Mouse (Mus musculus) skeletal muscle tissue, postnatal 0 days (tissue): ENCODE measurements around the gene Rpl3l. TPM values are rescaled to one million over a fixed set of nuclear protein-coding genes. Genes with fewer than 3 reads are reported as not detected.

Experiments used
- polyA plus RNA-seq: library from polyadenylated mRNA; unstranded; fragments of >200 nt; fragmentation: Nextera tagmentation; extraction: Ambion mirVana; gene quantifications from 2 replicates; pipeline ENCODE4 v1.2.1, GENCODE M21; 2015

Gene Rpl3l
- polyA plus RNA-seq = 47.3 and 64.3 TPM in 2 replicates

DNA sequence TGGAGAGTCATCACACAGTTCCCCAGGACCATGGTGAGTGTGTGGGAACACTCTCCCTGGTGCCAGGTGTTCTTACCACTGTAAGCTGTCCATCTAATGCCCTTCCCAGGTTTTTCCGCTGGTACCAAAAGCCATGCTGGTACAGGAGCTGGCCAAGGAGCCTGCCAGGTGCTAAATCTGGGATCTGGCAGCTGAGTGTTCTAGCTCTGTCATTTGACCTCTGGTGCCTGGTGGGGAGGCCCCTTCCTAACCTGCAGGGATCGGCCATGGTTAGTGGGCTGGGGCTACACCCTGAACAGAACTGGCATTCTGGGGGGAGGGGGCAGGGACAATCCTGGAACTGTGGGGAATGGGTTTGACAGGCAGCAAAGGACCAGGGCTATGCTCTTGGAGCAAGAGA, at the start of gene Rpl3l:
Rpl3l (plus strand) TSS at position 203 of the 400 bp plus-strand sequence.

GRCm38 (mm10) chr17:24689251-24690081, 38.2 kb upstream of the Rpl3l start, which contains the start of gene Syngr3:
Syngr3 (minus strand) TSS chr17:24689955.

GRCm38 (mm10) chr17:24696011-24696697, 31.5 kb upstream of the Rpl3l start, which contains the start of the genes Gfer and Noxo1:
Gfer (minus strand) TSS chr17:24696156.
Noxo1 (plus strand) TSS chr17:24696234.

DNA sequence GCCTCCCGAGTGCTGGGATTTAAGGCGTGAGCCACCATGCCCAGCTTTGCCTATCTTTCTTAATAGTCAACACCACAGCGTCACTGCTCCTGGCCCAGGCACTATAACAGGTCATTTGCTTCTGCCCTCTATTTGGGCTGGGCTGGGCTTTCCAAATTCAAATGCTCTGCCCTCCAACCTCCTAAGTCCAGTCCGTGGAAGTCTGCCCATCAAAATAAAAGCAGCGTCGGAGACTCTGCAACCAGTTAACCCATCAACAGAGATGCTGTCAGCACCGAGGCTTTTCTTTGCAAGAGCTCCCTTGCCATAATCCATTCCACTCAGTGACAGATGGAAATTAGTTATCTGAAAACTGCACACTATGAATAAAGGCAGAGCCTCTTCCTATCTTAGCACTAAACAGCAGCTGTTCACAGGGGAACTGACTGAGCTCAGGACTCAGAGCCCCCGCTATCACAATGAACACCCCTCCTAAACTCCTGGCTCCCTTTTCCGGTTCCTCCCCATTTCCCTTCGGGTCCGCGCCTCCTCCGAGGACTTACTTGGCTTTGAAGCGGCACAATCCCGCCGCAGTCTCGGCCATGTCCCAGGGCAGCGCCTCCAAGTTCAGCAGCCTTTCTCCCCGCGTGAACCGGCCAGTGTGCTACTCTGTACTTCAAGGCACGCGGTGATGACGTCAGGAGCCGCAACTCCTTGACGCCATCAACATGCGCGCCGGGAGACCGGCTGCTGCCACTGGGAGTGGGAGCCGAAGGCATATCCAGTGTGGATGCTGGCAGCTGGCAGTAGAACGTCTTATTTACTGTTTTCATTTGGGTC, 20.4 kb upstream of the Rpl3l start, which contains the start of gene Tbl3:
Tbl3 (minus strand) TSS at position 679 of the 819 bp plus-strand sequence.

DNA sequence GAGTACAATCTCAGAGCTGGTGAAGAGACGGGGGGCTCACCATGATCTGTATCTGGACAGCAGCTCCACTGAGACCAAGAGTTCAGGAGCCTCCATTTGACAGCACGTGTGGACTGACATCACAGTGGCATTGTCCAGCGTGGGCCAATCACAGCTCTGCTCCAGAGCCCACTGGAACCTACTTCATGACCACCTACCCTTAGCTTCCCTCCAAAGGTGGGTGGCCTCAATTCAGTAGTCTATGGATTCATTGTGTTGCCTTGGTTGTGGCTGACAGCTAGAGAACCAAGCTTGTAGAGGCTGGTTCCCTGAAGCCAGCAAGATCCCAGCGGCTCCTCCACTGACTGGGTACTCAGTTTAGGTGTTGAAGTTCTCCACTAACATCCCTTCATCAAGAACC, 9.7 kb upstream of the Rpl3l start, which contains the start of the genes Rnf151 and Rps2:
Rnf151 (minus strand) TSS at position 121 of the 400 bp plus-strand sequence.
Rps2 (plus strand) TSS at position 174 of the 400 bp plus-strand sequence.

DNA sequence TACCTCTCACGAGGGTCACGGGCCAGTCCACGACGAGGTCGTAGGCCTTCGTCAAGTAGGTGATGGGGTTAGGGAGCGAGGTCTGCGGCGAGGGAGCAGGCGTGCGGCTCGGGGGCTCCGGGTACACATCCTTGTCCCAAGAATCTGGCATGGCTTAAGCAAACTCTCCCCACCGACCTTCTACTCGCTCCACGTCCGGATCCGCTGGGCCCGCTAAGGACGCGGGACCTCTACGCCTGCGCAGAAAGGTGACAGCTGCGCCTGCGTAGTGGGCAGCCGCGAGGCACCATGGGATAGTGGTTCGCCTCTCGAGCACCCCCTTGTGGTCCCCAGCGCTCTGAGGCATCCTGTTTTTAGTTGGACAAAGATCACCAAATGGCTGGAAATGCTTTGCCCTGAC, 3.4 kb upstream of the Rpl3l start, which contains the start of gene Ndufb10:
Ndufb10 (minus strand) TSS at position 295 of the 400 bp plus-strand sequence.

GRCm38 (mm10) chr17:24736330-24737051, 8.9 kb downstream of the Rpl3l start, which contains the start of gene Msrb1:
Msrb1 (plus strand) TSS chr17:24736642.

GRCm38 (mm10) chr17:24752415-24753394, 25.1 kb downstream of the Rpl3l start, which contains the start of gene Hs3st6:
Hs3st6 (plus strand) TSS chr17:24752988.

Other genes starting within 250 kb of the Rpl3l start
- gene Mlst8, start 248.7 kb upstream of the Rpl3l start, polyA plus RNA-seq = 8.4 and 8.8 TPM in 2 replicates
- gene Caskin1, start 239.2 kb upstream of the Rpl3l start, polyA plus RNA-seq = 0.29 and 0.34 TPM in 2 replicates
- 43.2 and 46.8 TPM in 2 replicates for gene Traf7, start 199.9 kb upstream of the Rpl3l start, polyA plus RNA-seq
- 0.39 and 0.69 TPM in 2 replicates for gene Rab26, start 193.6 kb upstream of the Rpl3l start, polyA plus RNA-seq
- 12.6 TPM in 2 replicates for gene Pkd1, start 178.0 kb upstream of the Rpl3l start, polyA plus RNA-seq
- gene Tsc2, start 95.2 kb upstream of the Rpl3l start, polyA plus RNA-seq = 25.6 and 31.9 TPM in 2 replicates
- gene Nthl1, start 95.1 kb upstream of the Rpl3l start, polyA plus RNA-seq = 11.1 TPM in 2 replicates
- gene Slc9a3r2, start 77.5 kb upstream of the Rpl3l start, polyA plus RNA-seq = 38.9 and 45.6 TPM in 2 replicates
- not detected in 2 replicates for gene Npw, start 69.4 kb upstream of the Rpl3l start, polyA plus RNA-seq
- 9.0 and 11.7 TPM in 2 replicates for gene Zfp598, start 58.1 kb upstream of the Rpl3l start, polyA plus RNA-seq
- 0.11 TPM in 1 of 2 replicates, not detected in the other for gene Syngr3, start 37.9 kb upstream of the Rpl3l start, polyA plus RNA-seq
- gene Gfer, start 31.7 kb upstream of the Rpl3l start, polyA plus RNA-seq = 33.2 and 39.3 TPM in 2 replicates
- gene Noxo1, start 31.6 kb upstream of the Rpl3l start, polyA plus RNA-seq = 1.1 and 1.8 TPM in 2 replicates
- gene Tbl3, start 20.2 kb upstream of the Rpl3l start, polyA plus RNA-seq = 22.5 and 25.2 TPM in 2 replicates
- not detected in 2 replicates for gene Rnf151, start 9.8 kb upstream of the Rpl3l start, polyA plus RNA-seq
- gene Rps2, start 9.7 kb upstream of the Rpl3l start, polyA plus RNA-seq = 829 and 862 TPM in 2 replicates
- 707 and 733 TPM in 2 replicates for gene Ndufb10, start 3.3 kb upstream of the Rpl3l start, polyA plus RNA-seq
- gene Msrb1, start 8.8 kb downstream of the Rpl3l start, polyA plus RNA-seq = 52.7 and 59.6 TPM in 2 replicates
- gene Hs3st6, start 25.2 kb downstream of the Rpl3l start, polyA plus RNA-seq = 0.51 TPM in 1 of 2 replicates, not detected in the other
- gene Meiob, start 76.5 kb downstream of the Rpl3l start, polyA plus RNA-seq = not detected in 2 replicates
- 71.4 and 75.0 TPM in 2 replicates for gene Hagh, start 112.3 kb downstream of the Rpl3l start, polyA plus RNA-seq
- gene Fahd1, start 122.5 kb downstream of the Rpl3l start, polyA plus RNA-seq = 28.0 and 28.6 TPM in 2 replicates
- gene Igfals, start 138.2 kb downstream of the Rpl3l start, polyA plus RNA-seq = 0.42 and 6.3 TPM in 2 replicates
- gene Nubp2, start 158.5 kb downstream of the Rpl3l start, polyA plus RNA-seq = 21.2 and 24.8 TPM in 2 replicates
- 36.7 and 37.8 TPM in 2 replicates for gene Spsb3, start 158.8 kb downstream of the Rpl3l start, polyA plus RNA-seq
- 18.2 and 18.6 TPM in 2 replicates for gene Eme2, start 167.3 kb downstream of the Rpl3l start, polyA plus RNA-seq
- 185 and 189 TPM in 2 replicates for gene Mrps34, start 167.3 kb downstream of the Rpl3l start, polyA plus RNA-seq
- gene Nme3, start 168.7 kb downstream of the Rpl3l start, polyA plus RNA-seq = 22.1 and 25.2 TPM in 2 replicates
- 11.9 and 12.0 TPM in 2 replicates for gene Mapk8ip3, start 209.2 kb downstream of the Rpl3l start, polyA plus RNA-seq
- gene Jpt2, start 232.9 kb downstream of the Rpl3l start, polyA plus RNA-seq = 20.1 and 26.9 TPM in 2 replicates